Mouse (Mus musculus): ENCODE data around the gene Calcoco1. TPM values are rescaled to one million over a fixed set of nuclear protein-coding genes. Genes with fewer than 3 reads are reported as not detected.

Calcoco1 gene
- polyA plus RNA-seq, 1 experiment from 2014 or later = 154 TPM

GRCm38 (mm10) chr15:102723358-102724135 is 1.6 kb upstream of the Calcoco1 start:
- in situ Hi-C loops (cut with MboI; ENCODE audit: low pct_unique_long_range_greater_than_20kb) = no loop called here
- ATAC-seq = peak; percentile 44
- no peak for TF ChIP-seq CTCF (IDR thresholded peaks at IDR 0.05)
- no peak for DNase-seq (ENCODE audit: low read depth, low spot score)
- no peaks in the 10 kb centered on the region for H3K27me3 ChIP-seq
- ChIA-PET CTCF (interaction anchor here (1.4 to 5.0 kb wide), 6 partner anchors 13 to 26 kb away, joined by 3 to 29 read pairs (median 6); no protein-coding TSS in a partner anchor), POLR2A (interaction anchor here (0.6 to 0.7 kb wide), 3 partner anchors 11 to 169 kb away, joined by 4 to 6 read pairs (median 6); no protein-coding TSS in a partner anchor)

DNA sequence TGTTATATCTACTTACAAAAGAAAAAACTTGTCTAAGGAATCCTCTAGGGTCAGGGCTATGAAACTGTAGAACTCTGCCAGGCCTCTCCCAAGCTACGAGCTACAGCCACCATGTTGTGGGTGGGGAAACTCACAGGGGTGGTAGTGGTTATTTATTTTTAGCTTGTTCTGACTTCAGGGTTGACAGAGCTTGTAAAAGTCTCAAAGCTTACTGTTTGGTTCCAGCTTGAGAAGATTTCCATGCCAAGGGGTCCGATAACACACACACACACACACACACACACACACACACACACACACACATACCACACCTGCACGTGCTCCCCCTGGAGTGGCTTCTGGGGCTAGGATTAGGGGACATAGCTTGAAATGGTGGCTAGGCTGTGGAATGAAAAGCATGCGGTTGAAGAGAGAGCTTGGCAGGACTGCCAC is 538 bp upstream of the Calcoco1 start:
- in situ Hi-C loops (cut with MboI; ENCODE audit: low pct_unique_long_range_greater_than_20kb) = no loop called here
- POLR2A ChIA-PET = interaction anchor here (0.6 to 0.7 kb wide), 2 partner anchors 24 to 168 kb away, joined by 4 to 6 read pairs; no protein-coding TSS in a partner anchor
- DNase-seq (ENCODE audit: low read depth, low spot score) (no peak), ATAC-seq (peak; percentile 57)
- TF ChIP-seq CTCF (IDR thresholded peaks at IDR 0.05) = no peak
- H3K27me3 ChIP-seq = no peaks in the 10 kb centered on the region
- CTCF ChIA-PET = interaction anchor here (1.4 to 5.0 kb wide), 7 partner anchors 10 to 25 kb away, joined by 3 to 29 read pairs (median 6); no protein-coding TSS in a partner anchor

GRCm38 (mm10) chr15:102721016-102721898 is 721 bp downstream of the Calcoco1 start:
- ATAC-seq = no peak
- in situ Hi-C loops (cut with MboI; ENCODE audit: low pct_unique_long_range_greater_than_20kb) = no loop called here
- no peaks in the 10 kb centered on the region for H3K27me3 ChIP-seq
- POLR2A ChIA-PET = interaction anchor here (0.8 to 1.0 kb wide), 2 partner anchors 12 to 18 kb away, joined by 3 to 4 read pairs; no protein-coding TSS in a partner anchor
- no peak for DNase-seq (ENCODE audit: low read depth, low spot score)
- CTCF ChIA-PET = interaction anchor here (1.1 to 5.0 kb wide), 5 partner anchors 11 to 28 kb away, joined by 3 to 29 read pairs (median 6); no protein-coding TSS in a partner anchor
- TF ChIP-seq CTCF (IDR thresholded peaks at IDR 0.05) = no peak

DNA sequence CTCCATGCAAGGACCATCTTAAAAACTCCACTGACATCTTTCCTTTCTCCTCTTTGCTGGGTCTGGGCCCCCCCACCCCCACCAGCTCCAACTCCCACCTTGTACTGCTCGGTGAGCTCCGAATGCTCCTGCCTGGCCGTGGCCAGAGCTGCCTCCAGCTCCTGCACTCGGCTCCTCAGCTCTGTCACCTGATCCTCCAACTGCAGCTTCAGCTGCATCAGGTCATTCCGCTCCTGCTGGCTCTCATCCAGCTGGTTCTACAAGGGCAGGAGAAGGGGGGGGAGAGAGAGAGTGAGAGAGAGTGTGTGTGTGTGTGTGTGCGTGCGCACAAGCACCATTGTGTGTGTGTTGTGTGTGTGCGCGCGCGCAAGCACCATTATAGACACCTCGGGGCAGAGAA is 5.8 kb downstream of the Calcoco1 start:
- no peak for TF ChIP-seq CTCF (IDR thresholded peaks at IDR 0.05)
- ATAC-seq (no peak), DNase-seq (ENCODE audit: low read depth, low spot score) (no peak)
- H3K27me3 ChIP-seq = no peaks in the 10 kb centered on the region
- ChIA-PET POLR2A (interaction anchor here (1.0 kb wide), 1 partner anchor 12 kb away, joined by 3 read pairs; no protein-coding TSS in a partner anchor), CTCF (interaction anchor here (0.9 to 1.9 kb wide), 3 partner anchors 13 to 26 kb away, joined by 3 to 6 read pairs (median 3); no protein-coding TSS in a partner anchor)
- in situ Hi-C loops (cut with MboI; ENCODE audit: low pct_unique_long_range_greater_than_20kb) = no loop called here

GRCm38 (mm10) chr15:102707736-102708269 is 14.2 kb downstream of the Calcoco1 start:
- in situ Hi-C loops (cut with MboI; ENCODE audit: low pct_unique_long_range_greater_than_20kb) = no loop called here
- no peak for TF ChIP-seq CTCF (IDR thresholded peaks at IDR 0.05)
- ATAC-seq = no peak

GRCm38 (mm10) chr15:102705923-102706503 is 16.0 kb downstream of the Calcoco1 start:
- in situ Hi-C loops (cut with MboI; ENCODE audit: low pct_unique_long_range_greater_than_20kb) = no loop called here
- DNase-seq (ENCODE audit: low read depth, low spot score) (no peak), ATAC-seq (no peak)
- POLR2A ChIA-PET = no interaction called here
- CTCF ChIA-PET = interaction anchor here (1.0 to 1.4 kb wide), 3 partner anchors 9 to 33 kb away, joined by 3 to 4 read pairs (median 3); no protein-coding TSS in a partner anchor
- H3K27me3 ChIP-seq = no peaks in the 10 kb centered on the region
- no peak for TF ChIP-seq CTCF (IDR thresholded peaks at IDR 0.05)

More at GRCm38 (mm10) chr15:102707736-102708269, 14.2 kb downstream of the Calcoco1 start:
- ChIA-PET CTCF (interaction anchor here (1.8 to 2.0 kb wide), 2 partner anchors 15 to 30 kb away, joined by 4 to 5 read pairs; no protein-coding TSS in a partner anchor), POLR2A (no interaction called here)
- H3K27me3 ChIP-seq = no peaks in the 10 kb centered on the region
- DNase-seq (ENCODE audit: low read depth, low spot score) = no peak

GRCm38 (mm10) chr15:102705226-102705894 is 16.6 kb downstream of the Calcoco1 start:
- ATAC-seq = no peak
- in situ Hi-C loops (cut with MboI; ENCODE audit: low pct_unique_long_range_greater_than_20kb) = no loop called here

DNA sequence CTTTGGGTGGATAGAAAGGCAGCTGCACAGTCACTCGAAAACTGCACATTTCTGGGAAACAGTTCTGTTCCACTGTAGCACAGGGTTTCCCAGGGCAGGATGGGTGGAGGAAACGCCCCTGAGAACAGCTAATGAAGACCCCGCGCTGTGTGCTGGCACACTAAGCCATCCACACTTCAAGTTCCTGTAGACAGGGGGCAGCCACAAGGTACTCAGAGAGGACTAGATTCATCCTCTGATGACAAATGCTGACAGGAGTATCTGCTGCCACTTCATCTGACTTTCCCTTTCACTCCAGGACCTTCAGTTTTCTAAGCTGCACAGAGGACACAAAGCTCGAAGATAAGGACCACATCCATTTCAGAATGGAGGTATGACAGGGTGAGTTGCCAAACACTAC is 17.2 kb downstream of the Calcoco1 start:
- ATAC-seq (no peak), DNase-seq (ENCODE audit: low read depth, low spot score) (no peak)
- H3K27me3 ChIP-seq = no peaks in the 10 kb centered on the region
- no peak for TF ChIP-seq CTCF (IDR thresholded peaks at IDR 0.05)
- CTCF ChIA-PET = interaction anchor here (1.1 to 1.5 kb wide), 5 partner anchors 12 to 37 kb away, joined by 3 to 7 read pairs (median 4); no protein-coding TSS in a partner anchor
- in situ Hi-C loops (cut with MboI; ENCODE audit: low pct_unique_long_range_greater_than_20kb) = loop anchor here (5.0 kb wide), 1 partner anchor 37 kb away; no protein-coding TSS in a partner anchor
- POLR2A ChIA-PET = interaction anchor here (0.8 kb wide), 1 partner anchor 11 kb away, joined by 3 read pairs; no protein-coding TSS in a partner anchor

More at GRCm38 (mm10) chr15:102705226-102705894, 16.6 kb downstream of the Calcoco1 start:
- POLR2A ChIA-PET = no interaction called here
- H3K27me3 ChIP-seq = no peaks in the 10 kb centered on the region
- DNase-seq (ENCODE audit: low read depth, low spot score) = no peak
- TF ChIP-seq CTCF (IDR thresholded peaks at IDR 0.05) = no peak
- CTCF ChIA-PET = interaction anchor here (1.0 to 1.5 kb wide), 7 partner anchors 10 to 36 kb away, joined by 3 to 7 read pairs (median 3); no protein-coding TSS in a partner anchor

DNA sequence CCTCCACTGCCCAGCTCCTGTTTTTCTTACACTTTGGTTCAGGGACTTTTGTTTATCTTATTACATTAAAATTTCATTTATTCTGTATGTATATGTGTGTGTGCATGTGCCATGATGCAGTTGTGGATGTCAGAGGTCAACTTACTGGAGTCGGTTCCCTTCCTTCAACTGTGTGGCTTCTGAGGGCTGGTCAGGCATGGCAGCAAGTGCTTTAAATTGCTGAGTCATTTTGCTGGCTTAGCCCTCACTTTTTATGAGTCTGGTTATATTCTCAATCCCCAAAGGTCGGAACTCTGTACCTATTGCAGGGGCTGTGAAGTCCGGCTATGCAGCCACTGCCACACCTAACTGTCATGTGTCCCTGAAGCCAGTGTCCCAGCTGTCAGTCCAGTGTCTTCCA is 19.0 kb downstream of the Calcoco1 start:
- ChIA-PET POLR2A (interaction anchor here (1.1 kb wide), 1 partner anchor 19 kb away, joined by 3 read pairs; no protein-coding TSS in a partner anchor), CTCF (interaction anchor here (1.0 to 2.1 kb wide), 4 partner anchors 9 to 39 kb away, joined by 3 to 8 read pairs (median 5); no protein-coding TSS in a partner anchor)
- DNase-seq (ENCODE audit: low read depth, low spot score) (no peak), ATAC-seq (no peak)
- H3K27me3 ChIP-seq = no peaks in the 10 kb centered on the region
- no peak for TF ChIP-seq CTCF (IDR thresholded peaks at IDR 0.05)
- in situ Hi-C loops (cut with MboI; ENCODE audit: low pct_unique_long_range_greater_than_20kb) = loop anchor here (5.0 kb wide), 1 partner anchor 39 kb away; no protein-coding TSS in a partner anchor

Measured in Patski (cell line).